12 mouse cellular contexts compared by ENCODE assay signal in genomic region chr7:113141846-113142683, GRCm38 (mm10).
DNase-seq lines count a peak whose midpoint lies in the region; ATAC-seq lines count a peak whose summit lies in the region.
"Had no signal": no experiment of that assay in that cellular context is flagged by ENCODE, and none has a peak within 500 bp of the region (broad histone marks: within the 10 kb centered on the region; RNA-seq: fewer than 3 reads in every experiment).

No protein-coding gene starts in this region.

- H3K27me3 ChIP-seq in forebrain, embryonic 14.5 days (replicated peaks; ENCODE audit: control insufficient read depth, insufficient read depth, low read length): no peaks in the 10 kb centered on the region
- no peaks in the 10 kb centered on the region for H3K27me3 ChIP-seq in midbrain, embryonic 14.5 days (ENCODE audit: control insufficient read depth, insufficient read depth, low read length)

- peak; percentile 52 for DNase-seq in embryo, embryonic 10 days (ENCODE audit: low spot score)
- DNase-seq in embryo, embryonic 9.5 days (ENCODE audit: extremely low spot score): no peak
- peak; percentile 91 for DNase-seq in ES-CJ7 (ENCODE audit: low read depth, low spot score)
- DNase-seq in forebrain, embryonic 14.5 days (ENCODE audit: low spot score): peak; percentile 73
- DNase-seq in midbrain, embryonic 14.5 days: peak; percentile 71
- DNase-seq in kidney, postnatal 36 days: no peak
- no peak for DNase-seq in frontal cortex, postnatal 10 days (ENCODE audit: low spot score in 2 of 2)
- DNase-seq: gastrocnemius, postnatal 25 days; kidney, postnatal 4 days had no signal

- no peaks in the 10 kb centered on the region for H3K36me3 ChIP-seq in forebrain, embryonic 14.5 days (ENCODE audit: control insufficient read depth, insufficient read depth, low read length)
- no peaks in the 10 kb centered on the region for H3K36me3 ChIP-seq in midbrain, embryonic 14.5 days (ENCODE audit: control insufficient read depth, insufficient read depth, low read length)
- H3K36me3 ChIP-seq: heart, embryonic 13.5 days; stomach, embryonic 15.5 days had no signal

- H3K4me2 ChIP-seq in forebrain, embryonic 14.5 days (ENCODE audit: low read length): no peak overlapping the region
- H3K4me2 ChIP-seq in midbrain, embryonic 14.5 days (ENCODE audit: low read length): no peak overlapping the region
- H3K4me2 ChIP-seq: heart, embryonic 13.5 days; stomach, embryonic 15.5 days had no signal

- WGBS in forebrain, embryonic 14.5 days: 15% methylated on average over 10 of the region's 10 CpGs
- 20% methylated on average over 10 of the region's 10 CpGs for WGBS in midbrain, embryonic 14.5 days

- peaks cover 5% of the 10 kb centered on the region for H3K4me1 ChIP-seq in forebrain, embryonic 14.5 days (ENCODE audit: control insufficient read depth, insufficient read depth, low read length)
- peaks cover 9% of the 10 kb centered on the region; the same call in 1 of the 2 replicates for H3K4me1 ChIP-seq in midbrain, embryonic 14.5 days (ENCODE audit: control insufficient read depth, insufficient read depth, low read length)
- H3K4me1 ChIP-seq: heart, embryonic 13.5 days; stomach, embryonic 15.5 days had no signal

- H3K4me3 ChIP-seq in forebrain, embryonic 14.5 days (ENCODE audit: low read depth, low read length): no peak overlapping the region
- H3K4me3 ChIP-seq in midbrain, embryonic 14.5 days (replicated peaks; ENCODE audit: low read depth, low read length): no peak overlapping the region
- H3K4me3 ChIP-seq: heart, embryonic 13.5 days; stomach, embryonic 15.5 days had no signal

- no peak overlapping the region for H3K9ac ChIP-seq in forebrain, embryonic 14.5 days (ENCODE audit: low read length)
- H3K9ac ChIP-seq in midbrain, embryonic 14.5 days (replicated peaks; ENCODE audit: low read length): no peak overlapping the region
- H3K9ac ChIP-seq: heart, embryonic 13.5 days; stomach, embryonic 15.5 days had no signal

- H3K9me3 ChIP-seq in forebrain, embryonic 14.5 days (replicated peaks; ENCODE audit: control insufficient read depth, low read length): no peaks in the 10 kb centered on the region
- no peaks in the 10 kb centered on the region for H3K9me3 ChIP-seq in midbrain, embryonic 14.5 days (ENCODE audit: control insufficient read depth, low read length)
- H3K9me3 ChIP-seq: heart, embryonic 13.5 days; stomach, embryonic 15.5 days had no signal

- ATAC-seq in forebrain, embryonic 14.5 days: peak; percentile 35; the same call in 1 of the 2 replicates
- no peak for ATAC-seq in midbrain, embryonic 14.5 days (ENCODE audit: low FRiP score, low TSS enrichment)
- ATAC-seq in CD4-positive, CD25-positive, alpha-beta regulatory T cell, adult 4 months: no peak

- no peak overlapping the region for H3K27ac ChIP-seq in forebrain, embryonic 14.5 days (ENCODE audit: low read depth, low read length)
- H3K27ac ChIP-seq in midbrain, embryonic 14.5 days (replicated peaks; ENCODE audit: low read depth, low read length): no peak overlapping the region
- H3K27ac ChIP-seq: heart, embryonic 13.5 days; stomach, embryonic 15.5 days had no signal

Comparison
In these comparisons a context has a peak if more than half of its experiments do, and no peak if none do; other contexts are left out.
1. DNase-seq: peak in embryo, embryonic 10 days (single experiment), ES-CJ7 (single experiment), forebrain, embryonic 14.5 days (single experiment) and midbrain, embryonic 14.5 days (single experiment); none in embryo, embryonic 9.5 days (single experiment), kidney, postnatal 36 days (0 of 2) and frontal cortex, postnatal 10 days (0 of 2).